Comparison of ENCODE assay signal across 27 mouse cellular contexts in the genomic region with DNA sequence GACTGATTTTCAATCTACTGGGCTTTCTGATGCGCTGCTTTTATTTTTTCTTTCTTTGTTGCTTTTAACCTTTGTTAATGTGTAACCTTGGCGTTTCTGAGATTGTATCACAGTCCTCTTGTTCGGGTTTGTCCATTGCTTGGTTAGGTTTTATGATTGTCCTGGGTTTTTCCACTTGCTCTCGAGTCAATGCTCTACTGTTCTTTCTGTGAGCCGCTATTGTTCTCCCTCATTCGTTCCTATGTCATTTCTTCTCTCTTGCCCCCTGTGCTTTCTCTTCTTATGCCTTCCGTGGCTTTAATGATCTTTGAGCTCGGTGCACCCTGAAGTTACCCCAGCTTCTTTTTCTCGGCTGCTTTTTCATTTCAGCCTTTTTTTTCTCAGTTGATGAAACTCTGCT. TPM values are rescaled to one million over a fixed set of nuclear protein-coding genes. Genes with fewer than 3 reads are reported as not detected.
DNase-seq lines count a peak whose midpoint lies in the region; ATAC-seq and TF ChIP-seq lines count a peak whose summit lies in the region.
"Had no signal": no experiment of that assay in that cellular context is flagged by ENCODE, and none has a peak within 500 bp of the region (broad histone marks: within the 10 kb centered on the region; RNA-seq: fewer than 3 reads in every experiment).

No protein-coding gene starts in this region.

- intact Hi-C loops in left cerebral cortex, postnatal 36 days (cut with DNase I) = no loop called here

- no peaks in the 10 kb centered on the region for H3K36me3 ChIP-seq in kidney, embryonic 14.5 days (ENCODE audit: control insufficient read depth, insufficient read depth, low read length)
- H3K36me3 ChIP-seq in liver, adult 2 months (ENCODE audit: control insufficient read depth, insufficient read depth, low read length) = no peaks in the 10 kb centered on the region
- no peaks in the 10 kb centered on the region for H3K36me3 ChIP-seq in liver, embryonic 11.5 days (ENCODE audit: control insufficient read depth, insufficient read depth, low read length)
- H3K36me3 ChIP-seq in intestine, embryonic 14.5 days (ENCODE audit: control insufficient read depth, insufficient read depth, low read length) = no peaks in the 10 kb centered on the region
- H3K36me3 ChIP-seq: heart, embryonic 13.5 days; hindbrain, embryonic 13.5 days; limb, embryonic 15.5 days had no signal

- H3K27ac ChIP-seq in kidney, embryonic 14.5 days (ENCODE audit: low read depth, low read length) = peak overlapping the region; percentile 25; the same call in 1 of the 2 replicates
- peak overlapping the region; percentile 56 for H3K27ac ChIP-seq in liver, adult 2 months (replicated peaks; ENCODE audit: insufficient read depth, low read depth, low read length)
- no peak overlapping the region for H3K27ac ChIP-seq in liver, embryonic 11.5 days (ENCODE audit: low read depth, low read length)
- no peak overlapping the region for H3K27ac ChIP-seq in intestine, embryonic 14.5 days (ENCODE audit: low read depth)
- H3K27ac ChIP-seq: heart, embryonic 13.5 days; hindbrain, embryonic 13.5 days; limb, embryonic 15.5 days; macrophage had no signal

- H3K9ac ChIP-seq in kidney, embryonic 14.5 days (ENCODE audit: low read depth, low read length) = no peak overlapping the region
- peak overlapping the region; percentile 10 for H3K9ac ChIP-seq in liver, adult 2 months (ENCODE audit: low read depth, low read length)
- no peak overlapping the region for H3K9ac ChIP-seq in liver, embryonic 11.5 days (ENCODE audit: low read depth, low read length)
- no peak overlapping the region for H3K9ac ChIP-seq in intestine, embryonic 14.5 days (ENCODE audit: low read length)
- H3K9ac ChIP-seq: heart, embryonic 13.5 days; hindbrain, embryonic 13.5 days; limb, embryonic 15.5 days had no signal

- peaks cover 3% of the 10 kb centered on the region for H3K4me1 ChIP-seq in kidney, embryonic 14.5 days (ENCODE audit: control insufficient read depth, insufficient read depth, low read length)
- peaks cover 6% of the 10 kb centered on the region for H3K4me1 ChIP-seq in liver, adult 2 months (ENCODE audit: control insufficient read depth, insufficient read depth, low read length)
- H3K4me1 ChIP-seq in liver, embryonic 11.5 days (replicated peaks; ENCODE audit: control insufficient read depth, insufficient read depth, low read length) = no peaks in the 10 kb centered on the region
- no peaks in the 10 kb centered on the region; the same call in 1 of the 2 replicates for H3K4me1 ChIP-seq in intestine, embryonic 14.5 days (replicated peaks; ENCODE audit: control insufficient read depth, insufficient read depth, low read length)
- H3K4me1 ChIP-seq: heart, embryonic 13.5 days; limb, embryonic 15.5 days had no signal

- no peaks in the 10 kb centered on the region for H3K79me2 ChIP-seq in liver, adult 2 months (ENCODE audit: control insufficient read depth, insufficient read depth, low read length)

- WGBS in kidney, embryonic 14.5 days = 47% methylated on average over 9 of the region's 9 CpGs
- 17% methylated on average over 9 of the region's 9 CpGs for WGBS in liver, adult 2 months
- WGBS in liver, embryonic 11.5 days = 69% methylated on average over 9 of the region's 9 CpGs
- WGBS in intestine, embryonic 14.5 days = 56% methylated on average over 9 of the region's 9 CpGs

- no peak for ATAC-seq in kidney, embryonic 14.5 days (ENCODE audit: low FRiP score, low TSS enrichment)
- ATAC-seq in liver, embryonic 11.5 days (replicated peaks; ENCODE audit: low FRiP score) = no peak
- no peak for ATAC-seq in intestine, embryonic 14.5 days (replicated peaks; ENCODE audit: low FRiP score, low TSS enrichment, low read depth)
- ATAC-seq: forebrain, embryonic 16.5 days; inflammation-experienced regulatory T-cells, adult 6 months had no signal

- H3K4me3 ChIP-seq in kidney, embryonic 14.5 days (ENCODE audit: low read length) = no peak overlapping the region
- H3K4me3 ChIP-seq in liver, adult 2 months (ENCODE audit: insufficient read depth, low read depth, low read length) = peak overlapping the region; percentile 14; the same call in 1 of the 2 replicates
- H3K4me3 ChIP-seq in liver, embryonic 11.5 days (ENCODE audit: low read depth, low read length) = no peak overlapping the region
- H3K4me3 ChIP-seq in intestine, embryonic 14.5 days (ENCODE audit: low read depth, low read length) = no peak overlapping the region
- H3K4me3 ChIP-seq: heart, embryonic 13.5 days; hindbrain, embryonic 13.5 days; limb, embryonic 15.5 days had no signal

- no peak for TF ChIP-seq CTCF in liver, adult 2 months (IDR thresholded peaks at IDR 0.05; ENCODE audit: low read depth, low read length)

- H3K9me3 ChIP-seq in kidney, embryonic 14.5 days (ENCODE audit: control insufficient read depth, low read length) = no peaks in the 10 kb centered on the region
- H3K9me3 ChIP-seq in liver, embryonic 11.5 days (ENCODE audit: control insufficient read depth, low read length) = no peaks in the 10 kb centered on the region
- no peaks in the 10 kb centered on the region for H3K9me3 ChIP-seq in intestine, embryonic 14.5 days (ENCODE audit: control insufficient read depth, low read length)
- H3K9me3 ChIP-seq: heart, embryonic 13.5 days; hindbrain, embryonic 13.5 days; limb, embryonic 15.5 days had no signal

- DNase-seq in kidney, adult 18-20 months = no peak
- peak; percentile 78 for DNase-seq in liver, adult 2 months (ENCODE audit: extremely low read depth, low read depth, low spot score)
- no peak for DNase-seq in liver, embryonic 11.5 days (ENCODE audit: low spot score)
- DNase-seq in intestine, embryonic 14.5 days (ENCODE audit: low spot score) = no peak
- peak; percentile 19 for DNase-seq in mesoderm, embryonic 11.5 days (ENCODE audit: low read depth, low spot score)
- DNase-seq in left cerebral cortex, postnatal 36 days (ENCODE audit: low spot score in 2 of 2) = no peak
- DNase-seq: adrenal gland, adult 2 months; cerebellum, adult 9-10 months; thymus, postnatal 25 days had no signal

- H3K27me3 ChIP-seq in kidney, embryonic 14.5 days (ENCODE audit: control insufficient read depth, insufficient read depth, low read length) = no peaks in the 10 kb centered on the region
- no peaks in the 10 kb centered on the region for H3K27me3 ChIP-seq in liver, adult 2 months (ENCODE audit: control insufficient read depth, insufficient read depth, low read length)
- no peaks in the 10 kb centered on the region for H3K27me3 ChIP-seq in liver, embryonic 11.5 days (replicated peaks; ENCODE audit: control insufficient read depth, insufficient read depth, low read length)
- no peaks in the 10 kb centered on the region for H3K27me3 ChIP-seq in intestine, embryonic 14.5 days (replicated peaks; ENCODE audit: control insufficient read depth, insufficient read depth, low read length)

- TF ChIP-seq POLR2A in liver, adult 2 months (IDR thresholded peaks at IDR 0.05; ENCODE audit: extremely low read depth, insufficient read depth, low read length) = no peak

- peak overlapping the region; percentile 17; the same call in 1 of the 2 replicates for H3K4me2 ChIP-seq in kidney, embryonic 14.5 days (replicated peaks; ENCODE audit: low read depth, low read length)
- no peak overlapping the region for H3K4me2 ChIP-seq in liver, embryonic 11.5 days
- 0 out of 2 replicates have a peak overlapping the region, but pooled peaks have one; percentile 12 for H3K4me2 ChIP-seq in intestine, embryonic 14.5 days (ENCODE audit: low read length)
- H3K4me2 ChIP-seq: heart, embryonic 13.5 days; hindbrain, embryonic 13.5 days; limb, embryonic 15.5 days; midbrain, embryonic 11.5 days had no signal

RNA-seq across cellular contexts. Expression of a gene that starts 19.8 kb away (rescaled TPM):
- 0.69 and 0.94 TPM in 2 replicates for polyA plus RNA-seq in kidney, embryonic 14.5 days (2014; fragmentation: Nextera tagmentation; extraction: Ambion mirVana)
- 3.7 and 5.7 TPM in 2 replicates for total RNA-seq in liver, adult 2 months (2014; rRNA removed)
- 5.4 and 8.7 TPM in 2 replicates for polyA plus RNA-seq in liver, adult 2 months (2012; rRNA removed)
- polyA plus RNA-seq in liver, embryonic 11.5 days (2014; fragmentation: Nextera tagmentation; extraction: Ambion mirVana) = 0.18 and 0.37 TPM in 2 replicates
- polyA plus RNA-seq in intestine, embryonic 14.5 days (2014; fragmentation: Nextera tagmentation; extraction: Ambion mirVana) = 0.05 TPM in 2 replicates
- under 1 TPM in 1 of 2 experiments, not detected in 1; 0.11 TPM for total RNA-seq in left cerebral cortex, postnatal 36 days (2021)
- total RNA-seq: common myeloid progenitor, adult 5-6 weeks; gastrocnemius, adult 18-20 months; granulocyte monocyte progenitor cell, adult 5-6 weeks; layer of hippocampus, postnatal 10 days; monocyte, adult 5-6 weeks had no signal
- polyA plus RNA-seq: forebrain, embryonic 16.5 days; hindbrain, embryonic 13.5 days; inflammation-experienced regulatory T-cells, adult 6 months; macrophage; midbrain, embryonic 11.5 days; neural tube, embryonic 14.5 days had no signal

RNA-seq across cellular contexts. Expression of a gene that starts 24.0 kb away (rescaled TPM):
- polyA plus RNA-seq in kidney, embryonic 14.5 days (2014; fragmentation: Nextera tagmentation; extraction: Ambion mirVana) = not detected in 2 replicates
- total RNA-seq in liver, adult 2 months (2014; rRNA removed) = not detected in 2 replicates
- not detected in 2 replicates for polyA plus RNA-seq in liver, adult 2 months (2012; rRNA removed)
- polyA plus RNA-seq in liver, embryonic 11.5 days (2014; fragmentation: Nextera tagmentation; extraction: Ambion mirVana) = not detected in 2 replicates
- not detected in 2 replicates for polyA plus RNA-seq in intestine, embryonic 14.5 days (2014; fragmentation: Nextera tagmentation; extraction: Ambion mirVana)
- total RNA-seq in left cerebral cortex, postnatal 36 days (2021) = not detected
- total RNA-seq: adrenal gland, adult 2 months; common myeloid progenitor, adult 5-6 weeks; gastrocnemius, adult 18-20 months; granulocyte monocyte progenitor cell, adult 5-6 weeks; heart, postnatal 25 days; layer of hippocampus, postnatal 10 days; monocyte, adult 5-6 weeks had no signal
- polyA plus RNA-seq: adrenal gland, adult 2 months; C2C12; embryonic facial prominence, embryonic 14.5 days; forebrain, embryonic 16.5 days; heart, embryonic 13.5 days; hindbrain, embryonic 13.5 days; inflammation-experienced regulatory T-cells, adult 6 months; limb, embryonic 15.5 days; lung, embryonic 16.5 days; macrophage; midbrain, embryonic 11.5 days; neural tube, embryonic 14.5 days had no signal

RNA-seq across cellular contexts. Expression of a gene that starts 31.6 kb away (rescaled TPM):
- not detected in 2 replicates for polyA plus RNA-seq in kidney, embryonic 14.5 days (2014; fragmentation: Nextera tagmentation; extraction: Ambion mirVana)
- not detected in 2 replicates for total RNA-seq in liver, adult 2 months (2014; rRNA removed)
- polyA plus RNA-seq in liver, adult 2 months (2012; rRNA removed) = not detected in 2 replicates
- not detected in 2 replicates for polyA plus RNA-seq in liver, embryonic 11.5 days (2014; fragmentation: Nextera tagmentation; extraction: Ambion mirVana)
- polyA plus RNA-seq in intestine, embryonic 14.5 days (2014; fragmentation: Nextera tagmentation; extraction: Ambion mirVana) = not detected in 2 replicates
- total RNA-seq in left cerebral cortex, postnatal 36 days (2021) = not detected
- total RNA-seq: adrenal gland, adult 2 months; common myeloid progenitor, adult 5-6 weeks; gastrocnemius, adult 18-20 months; granulocyte monocyte progenitor cell, adult 5-6 weeks; heart, postnatal 25 days; layer of hippocampus, postnatal 10 days; monocyte, adult 5-6 weeks had no signal
- polyA plus RNA-seq: adrenal gland, adult 2 months; C2C12; embryonic facial prominence, embryonic 14.5 days; forebrain, embryonic 16.5 days; heart, embryonic 13.5 days; hindbrain, embryonic 13.5 days; inflammation-experienced regulatory T-cells, adult 6 months; lung, embryonic 16.5 days; macrophage; midbrain, embryonic 11.5 days; neural tube, embryonic 14.5 days had no signal

Comparison
In these comparisons a context has a peak if more than half of its experiments do, and no peak if none do; other contexts are left out.
1. H3K27ac ChIP-seq: peak in kidney, embryonic 14.5 days (single experiment) and liver, adult 2 months (single experiment); none in liver, embryonic 11.5 days (single experiment) and intestine, embryonic 14.5 days (single experiment).
2. DNase-seq: peak in liver, adult 2 months (single experiment) and mesoderm, embryonic 11.5 days (single experiment); none in kidney, adult 18-20 months (single experiment), liver, embryonic 11.5 days (single experiment), intestine, embryonic 14.5 days (single experiment) and left cerebral cortex, postnatal 36 days (0 of 2).